Comparison of ENCODE assay signal across 12 mouse cellular contexts in the genomic region with DNA sequence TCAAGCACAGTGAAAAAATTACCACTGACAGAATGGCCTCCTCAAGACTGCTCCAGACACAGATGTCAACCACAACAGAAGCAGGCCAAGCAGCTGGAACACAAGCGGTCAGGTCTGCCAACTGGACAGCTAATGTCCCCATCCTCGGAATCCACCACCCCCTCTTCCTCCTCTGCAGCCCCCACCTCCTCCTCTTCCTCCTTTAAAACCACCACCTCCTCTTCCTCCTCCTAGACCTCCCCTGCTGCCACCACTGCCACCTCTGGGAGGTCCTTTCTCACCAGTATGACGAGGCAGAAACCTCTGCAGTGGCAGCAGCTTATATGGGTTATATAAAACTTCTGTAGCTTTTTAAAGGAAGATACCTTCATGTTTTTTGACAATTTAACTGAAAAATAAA.
"Had no signal": no experiment of that assay in that cellular context is flagged by ENCODE, and none has a peak within 500 bp of the region (broad histone marks: within the 10 kb centered on the region; RNA-seq: fewer than 3 reads in every experiment).

No protein-coding gene starts in this region.

- H3K9ac ChIP-seq: liver, embryonic 13.5 days; lung, embryonic 14.5 days; midbrain, embryonic 13.5 days had no signal

- ATAC-seq: lung, postnatal 0 days; midbrain, embryonic 13.5 days had no signal

- H3K4me1 ChIP-seq: liver, embryonic 13.5 days; midbrain, embryonic 13.5 days had no signal

- H3K27ac ChIP-seq: kidney, postnatal 0 days; layer of hippocampus, adult 2 months; left cerebral cortex, adult 2 months; liver, embryonic 13.5 days; midbrain, embryonic 13.5 days had no signal

- DNase-seq: kidney, postnatal 25 days; layer of hippocampus, adult 9-11 months; liver, embryonic 13.5 days; lung, embryonic 14.5 days; lung, postnatal 36 days; thymus, adult 18-20 months; thymus, postnatal 36 days had no signal

- H3K4me2 ChIP-seq: liver, embryonic 13.5 days; lung, embryonic 14.5 days; midbrain, embryonic 13.5 days had no signal

- H3K4me3 ChIP-seq: layer of hippocampus, adult 2 months; left cerebral cortex, adult 2 months; liver, embryonic 13.5 days; midbrain, embryonic 13.5 days had no signal

- H3K27me3 ChIP-seq: liver, embryonic 13.5 days; midbrain, embryonic 13.5 days had no signal

- H3K9me3 ChIP-seq: liver, embryonic 13.5 days; midbrain, embryonic 13.5 days had no signal
